Mouse (Mus musculus) granulocyte monocyte progenitor cell, adult 5-6 weeks (primary cell): ENCODE results near the gene Mtss1l. TPM values are rescaled to one million over a fixed set of nuclear protein-coding genes. Genes with fewer than 3 reads are reported as not detected.

Source experiments
- ATAC-seq: replicated peaks from 2 replicates; pipeline ENCODE4 v1.8.0; 2016; ENCODE audit warnings: mild to moderate bottlenecking, moderate TSS enrichment, inconsistent platforms; ENCODE audit not compliant: poor library complexity, severe bottlenecking
- total RNA-seq, 2 experiments: library from RNA; stranded (forward) in 1 of 2; stranded (reverse) in 1 of 2; fragments of 200-712, 200-1000 nt in 1 of 2; fragments of >200 nt in 1 of 2; fragmentation: Nextera tagmentation in 1 of 2; gene quantifications; 2 replicates each; pipeline ENCODE4 v1.2.3; 2014 to 2017

Mtss1l gene
- total RNA-seq, 2 experiments from 2014 or later: not detected

DNA sequence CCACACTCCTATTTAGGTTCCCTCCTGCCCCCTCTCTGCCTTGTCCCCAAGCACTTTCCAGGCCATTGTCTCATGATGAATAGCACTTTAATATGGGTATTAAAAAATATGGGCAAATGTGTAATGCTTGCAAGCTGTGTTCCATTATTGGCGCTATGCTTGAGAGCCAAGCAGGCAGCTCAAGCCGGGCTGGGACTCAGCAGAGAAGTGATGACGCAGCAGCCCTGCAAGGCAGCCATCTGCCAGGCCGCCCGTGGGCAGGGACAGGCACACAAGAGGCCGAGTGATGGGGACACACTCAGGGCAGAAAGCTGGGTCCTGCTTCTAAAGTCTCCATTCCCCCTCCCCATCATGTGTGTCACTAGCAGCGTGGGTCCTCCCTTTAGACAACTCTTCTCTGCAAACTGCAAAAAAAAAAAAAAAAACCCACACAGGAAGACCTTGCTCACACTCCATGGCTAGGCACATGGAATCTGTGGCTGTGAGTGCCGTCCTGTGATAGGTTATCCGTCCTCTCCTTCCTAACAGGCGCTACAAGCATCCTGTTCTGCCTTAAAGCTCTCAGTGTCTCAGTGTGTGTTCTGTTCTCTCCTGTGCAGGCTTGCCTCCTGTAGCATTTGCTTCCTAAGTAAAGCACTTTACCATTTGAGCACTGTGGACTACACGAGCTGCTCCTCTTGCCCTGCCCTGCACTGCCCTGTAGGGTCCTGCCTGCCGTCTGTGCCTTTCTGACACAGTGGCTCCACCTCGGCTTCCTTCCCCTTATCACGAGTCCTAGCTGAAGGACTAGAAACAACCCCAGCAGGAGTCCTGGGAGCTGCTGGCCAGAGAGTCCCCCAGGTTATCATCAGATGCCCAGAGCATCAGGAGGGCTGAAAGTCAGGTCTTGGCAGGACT is 15.6 kb upstream of the Mtss1l start:
- no peak for ATAC-seq

GRCm38 (mm10) chr8:110706288-110706870 is 14.9 kb upstream of the Mtss1l start:
- ATAC-seq: no peak

- no peak for ATAC-seq
These were observed 12.8 kb upstream of the Mtss1l start for GRCm38 (mm10) chr8:110708429-110708828.

- ATAC-seq: no peak
These were observed 10.7 kb upstream of the Mtss1l start for GRCm38 (mm10) chr8:110710593-110710992.

GRCm38 (mm10) chr8:110711271-110711934 is 9.9 kb upstream of the Mtss1l start:
- no peak for ATAC-seq

- ATAC-seq: no peak
These were observed 8.2 kb upstream of the Mtss1l start for GRCm38 (mm10) chr8:110713073-110713472.

- no peak for ATAC-seq
These were observed 6.3 kb upstream of the Mtss1l start for GRCm38 (mm10) chr8:110714827-110715519.

GRCm38 (mm10) chr8:110716075-110716474 is 5.2 kb upstream of the Mtss1l start:
- ATAC-seq: no peak

DNA sequence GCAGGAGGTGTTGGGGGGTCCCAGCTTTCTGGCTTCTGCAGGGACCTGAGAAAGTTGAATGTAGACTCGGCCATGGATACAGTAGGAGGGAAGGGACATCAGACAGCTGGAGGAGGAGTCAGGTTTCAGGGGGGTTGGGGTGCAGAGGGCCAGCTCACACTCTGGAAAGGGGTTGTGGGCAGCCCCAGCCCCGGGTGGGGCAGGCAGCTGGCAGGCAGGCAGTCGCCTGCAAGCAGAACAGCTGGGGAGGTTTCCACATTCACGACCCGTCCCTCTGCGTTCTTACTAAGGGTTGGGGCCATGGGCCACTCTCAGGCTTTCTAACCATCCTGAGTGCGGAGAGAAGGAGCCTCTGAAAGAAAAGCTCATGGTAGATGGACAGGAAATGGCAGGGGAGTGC is 4.1 kb upstream of the Mtss1l start:
- ATAC-seq: no peak

DNA sequence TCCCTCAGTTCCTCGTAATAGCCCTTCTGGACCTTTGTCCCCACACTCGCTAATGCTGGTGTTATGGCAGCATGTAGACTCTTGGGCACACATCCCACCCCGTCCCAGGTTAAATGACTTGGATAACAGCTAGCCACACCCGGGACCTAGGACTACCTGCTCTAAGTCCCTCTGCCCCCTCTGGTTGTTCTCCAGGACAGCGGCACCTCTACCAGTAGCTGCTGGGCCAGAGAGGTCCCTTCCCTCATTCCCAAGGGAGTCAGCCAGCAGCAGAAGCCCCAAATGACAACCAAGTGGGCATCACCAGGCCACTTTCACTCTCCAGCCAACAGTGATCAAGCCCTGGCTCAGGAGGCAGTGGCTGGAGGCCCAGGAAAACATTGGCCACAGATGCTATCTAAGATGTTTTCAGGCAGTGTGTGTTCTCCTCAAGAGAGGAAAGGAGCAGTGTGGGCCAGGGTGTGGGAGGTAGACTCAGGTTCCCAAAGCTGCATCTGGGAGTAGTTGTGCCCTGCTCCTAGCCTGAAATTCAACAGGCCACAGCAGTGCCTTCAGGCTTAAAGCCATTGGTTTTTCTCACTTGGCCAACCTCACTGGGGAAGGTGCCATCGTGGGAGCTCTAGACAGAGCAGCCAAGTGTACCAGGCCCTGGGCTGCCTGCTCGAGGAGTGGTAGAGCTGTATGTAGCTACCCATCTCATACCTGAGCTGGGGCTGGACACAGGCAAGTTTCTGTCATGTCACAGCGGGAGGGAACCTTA is 2.9 kb upstream of the Mtss1l start:
- no peak for ATAC-seq

DNA sequence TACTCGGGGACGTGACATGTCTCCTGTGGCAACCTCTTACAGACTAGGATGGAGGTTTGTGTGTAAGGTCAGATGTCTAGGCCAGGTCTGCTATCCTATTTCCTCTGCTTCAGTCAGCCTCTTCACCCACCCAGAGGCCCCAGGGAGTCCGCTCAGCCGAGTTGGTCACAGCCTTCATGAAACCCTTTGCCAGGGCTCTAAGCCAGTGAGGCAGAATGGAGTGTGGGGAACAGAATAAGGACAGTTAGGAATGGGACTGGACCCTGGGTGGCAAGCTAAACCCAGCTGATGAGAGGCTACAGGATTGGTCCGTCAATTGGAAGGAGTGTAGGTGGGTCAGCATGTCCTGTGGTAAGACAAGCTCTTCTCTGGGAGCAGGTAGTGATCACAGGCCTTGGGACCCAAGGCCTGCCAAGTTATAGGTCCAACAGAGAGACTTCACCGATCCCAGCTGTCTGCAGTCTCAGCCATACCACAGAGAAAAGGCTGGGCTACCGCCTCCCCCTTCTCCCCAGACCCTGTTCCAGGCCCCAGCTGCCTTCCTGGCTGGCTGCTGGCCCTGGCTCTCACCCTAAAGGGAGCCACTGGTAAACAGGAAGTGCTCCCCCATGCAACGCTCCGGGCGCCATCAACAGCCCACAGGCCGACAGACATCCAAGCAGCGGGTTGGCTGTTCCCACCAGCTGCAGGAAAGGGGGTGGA is 2.2 kb upstream of the Mtss1l start:
- peak; percentile 39 for ATAC-seq

- ATAC-seq: no peak
These were observed 1.2 kb upstream of the Mtss1l start for GRCm38 (mm10) chr8:110719898-110720653.

- peak; percentile 30; the same call in 1 of the 2 replicates for ATAC-seq
These were observed 534 bp downstream of the Mtss1l start for GRCm38 (mm10) chr8:110721606-110722413.

GRCm38 (mm10) chr8:110722414-110723011 is 1.2 kb downstream of the Mtss1l start:
- no peak for ATAC-seq

DNA sequence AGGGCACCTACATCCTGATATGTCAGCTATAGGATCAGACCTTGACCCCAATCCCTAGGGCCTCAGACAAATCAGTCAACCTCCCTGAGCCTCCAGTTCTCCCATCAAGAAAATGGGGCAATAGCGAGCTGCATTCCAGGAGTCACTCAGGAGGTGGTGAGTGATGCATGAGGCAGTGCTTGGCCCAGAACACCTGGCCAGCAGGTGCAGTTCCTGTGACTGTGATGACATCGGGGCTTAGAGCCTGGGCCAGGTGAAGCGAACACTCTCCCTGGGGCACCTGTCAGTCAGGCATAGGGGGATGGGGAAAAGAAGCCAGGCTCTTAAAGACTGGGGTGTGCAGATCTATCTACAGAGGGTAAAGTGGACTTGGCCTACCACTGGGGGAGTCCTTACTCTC is 3.2 kb downstream of the Mtss1l start:
- no peak for ATAC-seq

DNA sequence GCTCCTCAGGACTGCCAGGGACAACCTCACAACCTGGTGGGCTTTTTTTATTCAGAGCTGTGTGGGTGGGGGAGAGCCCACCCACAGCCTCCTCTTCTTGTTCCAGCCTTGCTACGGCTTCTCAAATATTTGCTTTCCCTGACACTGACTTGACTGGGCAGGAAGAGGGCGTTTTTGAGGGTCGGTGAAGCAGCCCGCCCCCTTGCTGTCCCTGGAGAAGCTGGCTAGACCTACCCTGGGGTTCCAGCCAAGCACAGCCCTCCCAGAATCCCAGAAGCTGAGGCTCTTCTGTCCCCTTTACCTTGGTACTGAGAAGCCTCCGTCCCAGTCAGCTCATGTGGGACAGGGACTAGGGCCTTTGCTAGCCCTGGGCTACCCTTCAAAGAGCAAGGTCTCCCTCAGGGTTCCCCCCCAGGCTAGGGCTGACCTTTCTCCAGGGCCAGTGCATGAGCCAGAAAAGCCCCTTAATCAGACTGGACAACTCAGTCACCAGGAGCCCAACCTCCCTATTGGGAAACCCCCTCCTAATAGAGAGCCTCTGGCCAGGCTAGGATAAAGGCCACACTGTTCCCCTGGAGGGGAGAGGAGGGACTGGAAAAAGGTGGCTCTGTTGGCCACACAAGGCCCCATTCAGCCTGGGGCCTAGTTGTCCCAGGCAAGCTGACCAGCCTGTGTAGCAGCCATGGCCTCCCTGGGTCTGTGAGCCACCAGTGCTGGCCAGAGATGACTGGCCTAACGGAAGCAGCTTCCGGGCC is 4.0 kb downstream of the Mtss1l start:
- ATAC-seq: no peak

DNA sequence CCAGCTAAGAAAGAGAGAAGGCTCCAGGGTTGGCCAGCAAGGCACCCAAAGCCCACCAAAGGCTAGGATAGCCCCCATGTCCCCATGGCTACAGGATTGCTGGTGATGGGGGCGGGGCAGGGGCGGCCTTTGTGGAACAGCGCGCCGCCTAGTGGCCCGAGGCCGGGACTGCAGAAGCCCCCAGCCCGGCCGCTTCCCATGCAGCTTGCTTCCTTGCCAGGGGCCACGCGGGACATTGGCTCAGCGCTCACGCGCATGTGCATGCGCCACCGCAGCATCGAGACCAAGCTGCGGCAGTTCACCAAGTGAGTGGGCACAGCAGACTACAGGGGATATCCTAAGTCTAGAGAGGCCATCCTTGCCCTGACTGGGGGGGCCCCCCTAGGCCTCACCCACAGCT is 5.6 kb downstream of the Mtss1l start:
- ATAC-seq: peak; percentile 72
